Mouse (Mus musculus): ENCODE results near the gene Fmod. TPM values are rescaled to one million over a fixed set of nuclear protein-coding genes. Genes with fewer than 3 reads are reported as not detected.

The Fmod gene
- total and polyA plus RNA-seq, 3 experiments = not detected

DNA sequence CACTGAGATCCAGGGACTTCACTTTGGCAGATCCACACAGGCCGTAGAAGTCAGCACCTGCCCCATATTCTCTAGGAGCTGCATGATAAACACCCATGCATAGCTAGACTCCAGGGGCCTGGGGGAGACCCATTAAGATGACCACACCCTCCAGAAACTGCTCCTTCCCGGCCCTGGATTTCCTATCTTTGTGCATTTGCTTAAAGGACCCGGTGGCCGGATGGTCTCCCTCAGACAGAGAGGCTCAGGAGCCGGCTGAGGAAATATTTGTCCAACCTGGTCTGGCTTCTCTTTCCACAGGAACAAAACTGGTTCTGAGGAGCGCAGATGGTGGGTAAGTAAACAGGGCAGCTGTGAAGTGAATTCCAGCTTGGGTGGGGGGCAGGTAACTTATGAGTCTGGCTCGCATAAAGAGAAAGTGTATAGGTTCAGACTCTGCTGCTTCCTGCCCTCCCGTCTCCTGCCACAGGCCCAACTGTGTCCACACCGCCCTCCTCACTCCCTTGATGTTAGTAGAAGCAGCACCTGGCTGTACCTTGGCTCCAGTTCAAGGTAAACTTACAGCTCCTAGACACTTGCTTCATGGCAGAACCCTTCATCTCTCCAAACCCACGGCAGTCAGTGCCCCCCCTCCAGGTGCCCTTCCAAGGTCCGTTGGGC, 30.8 kb upstream of the Fmod start:
- no peak overlapping the region for H3K9ac ChIP-seq (ENCODE audit: insufficient read depth, low read depth)
- DNase-seq (ENCODE audit: extremely low read depth) = no peak
- dilution Hi-C loops (cut with MboI; ENCODE audit: extremely low pct_ligation_motif_present, extremely low pct_unique_long_range_greater_than_20kb, low sequenced_read_pairs) (no loop called here), in situ Hi-C loops (cut with MboI; ENCODE audit: low pct_ligation_motif_present, low pct_unique_long_range_greater_than_20kb, low sequenced_read_pairs) (no loop called here)
- no peak overlapping the region for H3K27ac ChIP-seq (ENCODE audit: insufficient read depth, low read depth)
- no peaks in the 10 kb centered on the region for H3K36me3 ChIP-seq (replicated peaks in 1 of 2; ENCODE audit: control insufficient read depth in 1 of 2, insufficient read depth in 1 of 2, low read length in 1 of 2)
- no peaks in the 10 kb centered on the region for H3K4me1 ChIP-seq (ENCODE audit: control insufficient read depth in 1 of 2, insufficient read depth in 2 of 2)
- H3K4me3 ChIP-seq (replicated peaks in 1 of 3; ENCODE audit: low read depth in 2 of 3, low read length in 2 of 3, poor library complexity in 1 of 3) = no peak overlapping the region
- no peak for TF ChIP-seq JUND (conservative IDR thresholded peaks at IDR 0.05; ENCODE audit: low read depth, low read length)
- no peak for TF ChIP-seq USF1 (IDR thresholded peaks at IDR 0.05; ENCODE audit: low read depth, low read length)
- no peak for TF ChIP-seq ELF1 (IDR thresholded peaks at IDR 0.05; ENCODE audit: low read depth, low read length)
- no peak for TF ChIP-seq MAFK (IDR thresholded peaks at IDR 0.05; ENCODE audit: insufficient replicate concordance, low read length)
- TF ChIP-seq MAX (IDR thresholded peaks at IDR 0.05; ENCODE audit: low read length) = no peak
- TF ChIP-seq RCOR1 (conservative IDR thresholded peaks at IDR 0.05; ENCODE audit: low read depth, low read length) = no peak
- TF ChIP-seq GABPA (IDR thresholded peaks at IDR 0.05; ENCODE audit: insufficient replicate concordance, low read depth, low read length) = no peak
- TF ChIP-seq MYC (IDR thresholded peaks at IDR 0.05; ENCODE audit: low read depth, low read length) = no peak
- TF ChIP-seq IRF4 (IDR thresholded peaks at IDR 0.05; ENCODE audit: low read depth, low read length) = no peak
- no peak for TF ChIP-seq PAX5 (IDR thresholded peaks at IDR 0.05; ENCODE audit: low read length)
- TF ChIP-seq MAZ (IDR thresholded peaks at IDR 0.05; ENCODE audit: low read depth, low read length) = no peak
- no peak for TF ChIP-seq SIN3A (IDR thresholded peaks at IDR 0.05; ENCODE audit: low read length)
- no peak for TF ChIP-seq KAT2A (IDR thresholded peaks at IDR 0.05; ENCODE audit: insufficient replicate concordance, low read length)
- TF ChIP-seq ETS1 (conservative IDR thresholded peaks at IDR 0.05; ENCODE audit: low read depth, low read length) = no peak
- no peak for TF ChIP-seq HCFC1 (IDR thresholded peaks at IDR 0.05; ENCODE audit: low read depth, low read length)
- no peak for TF ChIP-seq TBP (conservative IDR thresholded peaks at IDR 0.05; ENCODE audit: low read depth, low read length)
- no peak for TF ChIP-seq MEF2A (IDR thresholded peaks at IDR 0.05; ENCODE audit: borderline replicate concordance, low read depth, low read length)
- TF ChIP-seq POLR2A (IDR thresholded peaks at IDR 0.05; ENCODE audit: low read depth, low read length) = no peak
- no peak overlapping the region for H3K4me2 ChIP-seq (ENCODE audit: insufficient read depth, low read depth, poor library complexity, severe bottlenecking)
- H3K79me2 ChIP-seq (replicated peaks; ENCODE audit: control insufficient read depth, extremely low read depth, insufficient read depth, poor library complexity, severe bottlenecking) = no peaks in the 10 kb centered on the region
- H3K27me3 ChIP-seq (replicated peaks) = peaks cover 78% of the 10 kb centered on the region
- H3K9me3 ChIP-seq (replicated peaks; ENCODE audit: low read length) = no peaks in the 10 kb centered on the region

DNA sequence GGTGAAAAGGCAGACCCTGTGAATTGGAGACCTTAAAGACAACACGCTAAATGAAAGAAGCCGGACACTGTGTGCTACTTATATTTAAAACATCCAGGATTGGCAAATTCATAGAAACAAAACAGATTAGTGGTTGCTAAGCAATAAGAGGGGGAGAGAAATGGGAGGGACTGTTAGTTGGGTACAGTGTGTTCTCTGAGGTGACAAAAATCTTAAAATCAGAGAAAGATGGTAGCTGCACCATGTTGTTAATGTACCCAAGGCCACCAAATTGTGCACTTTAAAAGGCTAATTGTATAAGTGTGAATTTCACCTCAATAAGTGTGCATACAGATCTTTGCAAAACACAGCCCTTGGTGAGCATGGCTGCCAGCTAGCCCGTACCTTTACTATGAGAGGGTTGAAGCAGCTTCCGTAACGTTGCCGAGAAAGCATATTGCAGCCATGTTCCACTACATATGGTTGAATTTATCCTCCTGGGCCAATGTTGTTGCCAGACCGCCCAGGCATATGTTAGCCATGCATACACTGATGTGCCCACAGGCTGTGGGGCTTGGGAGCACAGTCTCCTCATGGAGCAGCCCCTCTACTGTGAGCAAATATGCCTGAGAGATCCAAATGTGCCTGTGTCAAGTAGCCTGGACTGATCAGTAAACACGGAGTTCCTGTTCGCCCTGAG, 12.6 kb upstream of the Fmod start:
- H3K4me3 ChIP-seq (replicated peaks in 1 of 3; ENCODE audit: low read depth in 2 of 3, low read length in 2 of 3, poor library complexity in 1 of 3) = no peak overlapping the region
- no peaks in the 10 kb centered on the region for H3K36me3 ChIP-seq (replicated peaks in 1 of 2; ENCODE audit: control insufficient read depth in 1 of 2, insufficient read depth in 1 of 2, low read length in 1 of 2)
- no peak overlapping the region for H3K4me2 ChIP-seq (ENCODE audit: insufficient read depth, low read depth, poor library complexity, severe bottlenecking)
- DNase-seq (ENCODE audit: extremely low read depth) = no peak
- TF ChIP-seq NRF1 (IDR thresholded peaks at IDR 0.05; ENCODE audit: low read depth, low read length) (no peak), MAX (IDR thresholded peaks at IDR 0.05; ENCODE audit: low read length) (no peak), POLR2A (IDR thresholded peaks at IDR 0.05; ENCODE audit: low read depth, low read length) (no peak), NELFE (IDR thresholded peaks at IDR 0.05; ENCODE audit: low read depth, low read length) (no peak), MXI1 (IDR thresholded peaks at IDR 0.05; ENCODE audit: low read depth, low read length) (no peak)
- in situ Hi-C loops (cut with MboI; ENCODE audit: low pct_ligation_motif_present, low pct_unique_long_range_greater_than_20kb, low sequenced_read_pairs) (no loop called here), dilution Hi-C loops (cut with MboI; ENCODE audit: extremely low pct_ligation_motif_present, extremely low pct_unique_long_range_greater_than_20kb, low sequenced_read_pairs) (no loop called here)
- peaks cover 91% of the 10 kb centered on the region for H3K27me3 ChIP-seq (replicated peaks)
- no peak overlapping the region for H3K9ac ChIP-seq (ENCODE audit: insufficient read depth, low read depth)
- H3K4me1 ChIP-seq (ENCODE audit: control insufficient read depth in 1 of 2, insufficient read depth in 2 of 2) = no peaks in the 10 kb centered on the region
- no peaks in the 10 kb centered on the region for H3K79me2 ChIP-seq (replicated peaks; ENCODE audit: control insufficient read depth, extremely low read depth, insufficient read depth, poor library complexity, severe bottlenecking)
- no peak overlapping the region for H3K27ac ChIP-seq (ENCODE audit: insufficient read depth, low read depth)
- peaks cover 5% of the 10 kb centered on the region for H3K9me3 ChIP-seq (replicated peaks; ENCODE audit: low read length)
